Mouse (Mus musculus): ENCODE measurements around the gene St3gal6. TPM values are rescaled to one million over a fixed set of nuclear protein-coding genes. Genes with fewer than 3 reads are reported as not detected.

Gene St3gal6
- polyA plus RNA-seq, 1 experiment from 2014 or later, result 10.8 TPM

DNA sequence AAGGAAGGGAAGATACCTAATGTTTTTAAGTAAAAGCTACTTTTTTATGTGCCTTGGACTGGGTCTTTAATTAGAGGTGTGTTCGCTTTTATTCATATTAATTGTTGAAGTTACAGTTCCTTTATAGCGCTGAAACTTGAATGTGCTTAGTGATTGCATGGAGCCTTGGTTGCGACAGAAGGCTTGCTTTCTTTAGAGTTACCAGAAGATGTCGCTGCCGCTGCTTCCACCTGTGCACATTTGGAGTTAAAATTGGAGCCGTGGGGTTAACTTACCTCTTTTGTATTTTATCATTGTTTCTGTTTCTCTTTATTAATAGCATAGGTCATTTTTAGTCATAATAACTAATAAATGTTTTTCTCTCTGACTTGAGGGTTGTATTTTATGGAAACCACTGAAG lies 79.3 kb downstream of the St3gal6 start:
- no peak overlapping the region for H3K4me3 ChIP-seq
- no peaks in the 10 kb centered on the region for H3K4me1 ChIP-seq
- no peak for DNase-seq (ENCODE audit: low spot score)
- WGBS, result 78% methylated on average over 6 of the region's 6 CpGs
- peaks cover 23% of the 10 kb centered on the region for H3K36me3 ChIP-seq
- no peaks in the 10 kb centered on the region for H3K27me3 ChIP-seq (ENCODE audit: low read depth, poor library complexity, severe bottlenecking)
- no peaks in the 10 kb centered on the region for H3K9me3 ChIP-seq (replicated peaks)
- H3K27ac ChIP-seq, result no peak overlapping the region

DNA sequence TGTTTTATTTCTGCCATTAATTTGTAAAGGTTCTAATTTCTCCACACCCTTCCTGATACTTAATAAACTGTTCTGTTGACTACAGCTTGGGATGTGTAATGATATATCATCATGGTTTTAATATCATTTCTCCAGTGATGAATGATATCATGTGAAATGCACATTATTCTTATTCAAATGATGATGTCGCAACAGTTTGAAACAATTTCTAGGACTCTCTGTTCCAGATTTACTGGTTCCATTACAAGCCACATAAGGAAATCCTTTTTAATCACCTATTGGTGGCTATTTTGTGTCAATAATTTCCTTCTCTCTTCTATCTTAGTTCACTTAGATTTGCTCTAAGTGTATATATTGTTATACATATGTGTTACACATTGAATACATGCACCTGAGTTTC lies 91.7 kb downstream of the St3gal6 start:
- Histone ChIP-seq H3K27me3 (ENCODE audit: low read depth, poor library complexity, severe bottlenecking) (no peaks in the 10 kb centered on the region), H3K36me3 (peaks cover 40% of the 10 kb centered on the region), H3K27ac (no peak overlapping the region), H3K9me3 (replicated peaks) (no peaks in the 10 kb centered on the region), H3K4me1 (peaks cover 7% of the 10 kb centered on the region), H3K4me3 (no peak overlapping the region)
- DNase-seq (ENCODE audit: low spot score), result no peak
- 100% methylated on average over 1 of the region's 1 CpGs for WGBS

DNA sequence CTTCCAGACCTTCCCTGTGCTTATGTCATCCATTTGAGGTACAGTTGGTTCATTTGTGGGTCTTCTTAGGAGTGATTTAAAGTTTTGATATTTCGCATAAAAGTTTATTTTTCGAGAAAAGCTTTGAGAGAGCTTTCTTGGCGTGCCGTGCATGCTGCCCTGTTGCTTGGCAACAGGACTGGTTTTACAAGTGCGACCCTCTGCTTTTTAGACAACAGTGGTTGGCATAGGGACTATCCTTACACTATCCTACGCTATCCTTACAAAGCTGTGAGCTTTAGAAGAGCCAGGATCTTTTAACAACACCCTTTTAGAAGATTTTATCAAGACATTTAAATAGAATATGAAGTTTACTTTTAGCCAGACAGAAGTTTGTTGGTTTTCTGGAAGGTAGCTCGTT lies 93.8 kb downstream of the St3gal6 start:
- Histone ChIP-seq H3K4me1 (peaks cover 7% of the 10 kb centered on the region), H3K27me3 (ENCODE audit: low read depth, poor library complexity, severe bottlenecking) (no peaks in the 10 kb centered on the region), H3K36me3 (peaks cover 30% of the 10 kb centered on the region), H3K27ac (no peak overlapping the region), H3K4me3 (no peak overlapping the region), H3K9me3 (replicated peaks) (no peaks in the 10 kb centered on the region)
- no peak for DNase-seq (ENCODE audit: low spot score)
- WGBS, result 91% methylated on average over 7 of the region's 7 CpGs

DNA sequence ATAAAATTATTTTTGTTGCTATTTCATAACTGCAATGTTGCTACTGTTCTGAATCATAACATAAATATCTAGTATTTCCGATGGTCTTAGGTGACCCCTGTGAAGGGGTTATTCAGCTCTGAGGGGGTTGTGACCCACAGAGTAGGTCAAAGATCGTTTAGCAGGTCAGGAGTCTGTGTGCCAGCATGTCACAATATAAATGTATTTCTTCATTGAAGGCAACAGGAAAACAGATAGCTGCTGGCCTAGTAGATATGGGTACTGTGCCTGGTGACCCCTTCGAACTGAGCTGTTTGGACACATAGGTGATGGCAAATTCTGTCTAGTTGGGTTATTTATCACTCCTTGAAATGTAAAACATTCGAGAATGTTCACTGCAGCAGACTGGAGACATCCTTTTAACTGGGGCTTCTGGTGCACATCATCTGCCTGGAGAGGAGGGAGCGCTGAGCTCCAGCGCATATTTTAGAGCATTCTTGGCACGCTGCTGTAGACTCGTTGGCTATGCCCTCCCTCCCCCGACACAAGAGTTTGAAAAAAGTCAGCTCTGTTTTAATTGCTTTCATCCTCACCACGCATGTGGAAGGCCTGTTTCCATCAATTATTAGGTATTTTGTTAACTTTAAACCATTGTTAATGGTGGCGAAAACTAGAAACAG lies 102.2 kb downstream of the St3gal6 start:
- no peak overlapping the region for H3K27ac ChIP-seq
- peaks cover 16% of the 10 kb centered on the region; the same call in 1 of the 2 replicates for H3K4me1 ChIP-seq
- WGBS, result 46% methylated on average over 11 of the region's 11 CpGs
- DNase-seq (ENCODE audit: low spot score), result no peak
- peaks cover 10% of the 10 kb centered on the region for H3K36me3 ChIP-seq
- no peaks in the 10 kb centered on the region for H3K27me3 ChIP-seq (ENCODE audit: low read depth, poor library complexity, severe bottlenecking)
- no peak overlapping the region for H3K4me3 ChIP-seq
- H3K9me3 ChIP-seq (replicated peaks), result no peaks in the 10 kb centered on the region

Other genes with a start within 250 kb of the St3gal6 start
- gene Dcbld2, start 115.8 kb downstream of the St3gal6 start, polyA plus RNA-seq (2016; fragmentation: Nextera tagmentation; extraction: Ambion mirVana), result 7.0 and 7.3 TPM in 2 replicates
- not detected in 2 replicates for gene Gm813, start 92.7 kb upstream of the St3gal6 start, polyA plus RNA-seq (2016; fragmentation: Nextera tagmentation; extraction: Ambion mirVana)
- gene E330017A01Rik, start 114.5 kb upstream of the St3gal6 start, polyA plus RNA-seq (2016; fragmentation: Nextera tagmentation; extraction: Ambion mirVana), result not detected in 2 replicates
- 26.6 and 29.7 TPM in 2 replicates for gene Cpox, start 146.0 kb upstream of the St3gal6 start, polyA plus RNA-seq (2016; fragmentation: Nextera tagmentation; extraction: Ambion mirVana)
- gene Gpr15, start 194.8 kb upstream of the St3gal6 start, polyA plus RNA-seq (2016; fragmentation: Nextera tagmentation; extraction: Ambion mirVana), result 0.11 TPM in 1 of 2 replicates, not detected in the other
- 92.9 and 108 TPM in 2 replicates for gene Cldnd1, start 203.7 kb upstream of the St3gal6 start, polyA plus RNA-seq (2016; fragmentation: Nextera tagmentation; extraction: Ambion mirVana)
- gene Olfr172, start 238.9 kb upstream of the St3gal6 start, polyA plus RNA-seq (2016; fragmentation: Nextera tagmentation; extraction: Ambion mirVana), result not detected in 2 replicates

Data from limb, embryonic 10.5 days (tissue).